Mouse (Mus musculus) liver, embryonic 16.5 days (tissue): ENCODE measurements at regions not wholly inside any gene's neighbourhood (a gene's known extent, or its start where the extent isn't known, plus 50 kb on each side); places are given as distances from the start of the nearest gene placed in this dataset. TPM values are rescaled to one million over a fixed set of nuclear protein-coding genes. Genes with fewer than 3 reads are reported as not detected.

Source experiments
- microRNA-seq: library from miRNA; unstranded; fragments of <30 nt; microRNA quantifications from one replicate; pipeline ENCODE4, GENCODE M21; 2016

Small RNA genes in the stretch of these regions (microRNA-seq; reads per million reads assigned to microRNA genes)
- not detected for gene Mir6343
